20 mouse cellular contexts compared by ENCODE assay signal in genomic region chr4:101569076-101569475, GRCm38 (mm10).
DNase-seq lines count a peak whose midpoint lies in the region; ATAC-seq and TF ChIP-seq lines count a peak whose summit lies in the region.
"Had no signal": no experiment of that assay in that cellular context is flagged by ENCODE, and none has a peak within 500 bp of the region (broad histone marks: within the 10 kb centered on the region; RNA-seq: fewer than 3 reads in every experiment).

No protein-coding gene starts in this region.

- 31% methylated on average over 7 of the region's 7 CpGs for WGBS in cerebellum, adult 2 months
- WGBS in hindbrain, postnatal 0 days, result 38% methylated on average over 7 of the region's 7 CpGs
- WGBS in hindbrain, embryonic 10.5 days, result 63% methylated on average over 7 of the region's 7 CpGs
- WGBS in midbrain, embryonic 13.5 days, result 43% methylated on average over 7 of the region's 7 CpGs
- WGBS in neural tube, embryonic 15.5 days, result 49% methylated on average over 7 of the region's 7 CpGs

- TF ChIP-seq CTCF in cerebellum, adult 2 months (IDR thresholded peaks at IDR 0.05; ENCODE audit: borderline replicate concordance, insufficient read depth, low read depth, low read length), result no peak
- TF ChIP-seq CTCF in hindbrain, postnatal 0 days (IDR thresholded peaks at IDR 0.05; ENCODE audit: low read depth), result no peak

- peak overlapping the region; percentile 71; the same call in 1 of the 2 replicates for H3K27ac ChIP-seq in cerebellum, adult 2 months (ENCODE audit: insufficient read depth, low read length)
- H3K27ac ChIP-seq in hindbrain, postnatal 0 days, result no peak overlapping the region
- no peak overlapping the region for H3K27ac ChIP-seq in hindbrain, embryonic 10.5 days
- no peak overlapping the region for H3K27ac ChIP-seq in midbrain, embryonic 13.5 days
- H3K27ac ChIP-seq in neural tube, embryonic 15.5 days (replicated peaks), result 0 out of 2 replicates have a peak overlapping the region, but pooled peaks have one; percentile 6
- H3K27ac ChIP-seq: forebrain, embryonic 10.5 days; intestine, embryonic 15.5 days; macrophage had no signal

- ATAC-seq in hindbrain, postnatal 0 days, result peak; percentile 44; the same call in 1 of the 2 replicates
- peak; percentile 37; the same call in 1 of the 2 replicates for ATAC-seq in midbrain, embryonic 13.5 days
- ATAC-seq in neural tube, embryonic 15.5 days (ENCODE audit: low FRiP score), result no peak; the same call in 1 of the 2 replicates
- ATAC-seq: intestine, embryonic 15.5 days had no signal

- no peaks in the 10 kb centered on the region for H3K9me3 ChIP-seq in hindbrain, postnatal 0 days (ENCODE audit: low read length)
- no peaks in the 10 kb centered on the region for H3K9me3 ChIP-seq in hindbrain, embryonic 10.5 days
- H3K9me3 ChIP-seq in midbrain, embryonic 13.5 days, result no peaks in the 10 kb centered on the region
- no peaks in the 10 kb centered on the region for H3K9me3 ChIP-seq in neural tube, embryonic 15.5 days (replicated peaks)
- H3K9me3 ChIP-seq: forebrain, embryonic 10.5 days; heart, embryonic 12.5 days; intestine, embryonic 15.5 days had no signal

- H3K36me3 ChIP-seq in hindbrain, postnatal 0 days (ENCODE audit: insufficient read depth, low read length), result no peaks in the 10 kb centered on the region
- H3K36me3 ChIP-seq in hindbrain, embryonic 10.5 days, result no peaks in the 10 kb centered on the region
- H3K36me3 ChIP-seq in midbrain, embryonic 13.5 days, result no peaks in the 10 kb centered on the region
- H3K36me3 ChIP-seq in neural tube, embryonic 15.5 days, result no peaks in the 10 kb centered on the region
- H3K36me3 ChIP-seq: forebrain, embryonic 10.5 days; heart, embryonic 12.5 days; intestine, embryonic 15.5 days had no signal

- H3K4me3 ChIP-seq in cerebellum, adult 2 months (replicated peaks; ENCODE audit: insufficient read depth, low read depth, low read length), result no peak overlapping the region
- H3K4me3 ChIP-seq in hindbrain, postnatal 0 days (ENCODE audit: low read length), result no peak overlapping the region
- H3K4me3 ChIP-seq in hindbrain, embryonic 10.5 days, result no peak overlapping the region
- no peak overlapping the region for H3K4me3 ChIP-seq in midbrain, embryonic 13.5 days (replicated peaks)
- H3K4me3 ChIP-seq in neural tube, embryonic 15.5 days (replicated peaks), result no peak overlapping the region
- H3K4me3 ChIP-seq: forebrain, embryonic 10.5 days; heart, embryonic 12.5 days; intestine, embryonic 15.5 days; myocyte had no signal

- DNase-seq in cerebellum, adult 2 months, result no peak
- no peak for DNase-seq in cerebellum, adult 8-10 months
- no peak for DNase-seq in hindbrain, postnatal 0 days (ENCODE audit: low spot score)
- no peak for DNase-seq in hindbrain, embryonic 10.5 days (ENCODE audit: low spot score)
- no peak for DNase-seq in lung, postnatal 4 days
- DNase-seq: cerebellum, adult 11 months; cerebellum, postnatal 14 days; gastrocnemius, postnatal 14 days; heart, adult 11 months; heart, postnatal 10 days; kidney, adult 9 months; kidney, postnatal 14 days; layer of hippocampus, postnatal 36 days had no signal

- no peaks in the 10 kb centered on the region; the same call in 1 of the 2 replicates for H3K27me3 ChIP-seq in cerebellum, adult 2 months (ENCODE audit: control insufficient read depth, insufficient read depth, low read length)
- H3K27me3 ChIP-seq in hindbrain, postnatal 0 days (ENCODE audit: insufficient read depth, low read length), result no peaks in the 10 kb centered on the region
- H3K27me3 ChIP-seq in hindbrain, embryonic 10.5 days (ENCODE audit: insufficient read depth, poor library complexity, severe bottlenecking), result no peaks in the 10 kb centered on the region
- H3K27me3 ChIP-seq in midbrain, embryonic 13.5 days, result no peaks in the 10 kb centered on the region
- no peaks in the 10 kb centered on the region for H3K27me3 ChIP-seq in neural tube, embryonic 15.5 days (replicated peaks)
- H3K27me3 ChIP-seq: heart, embryonic 12.5 days; intestine, embryonic 15.5 days had no signal

- peaks cover 28% of the 10 kb centered on the region for H3K4me1 ChIP-seq in cerebellum, adult 2 months (ENCODE audit: control insufficient read depth, insufficient read depth, low read length)
- 0 out of 2 replicates have a peak, but pooled peaks cover 4% of the 10 kb centered on the region for H3K4me1 ChIP-seq in hindbrain, postnatal 0 days (ENCODE audit: insufficient read depth, low read length)
- peaks cover 6% of the 10 kb centered on the region; the same call in 1 of the 2 replicates for H3K4me1 ChIP-seq in hindbrain, embryonic 10.5 days (replicated peaks)
- H3K4me1 ChIP-seq in midbrain, embryonic 13.5 days (replicated peaks), result peaks cover 7% of the 10 kb centered on the region; the same call in 1 of the 2 replicates
- peaks cover 12% of the 10 kb centered on the region; the same call in 1 of the 2 replicates for H3K4me1 ChIP-seq in neural tube, embryonic 15.5 days
- H3K4me1 ChIP-seq: forebrain, embryonic 10.5 days; heart, embryonic 12.5 days; intestine, embryonic 15.5 days had no signal

- H3K9ac ChIP-seq in hindbrain, postnatal 0 days (replicated peaks; ENCODE audit: low read length), result no peak overlapping the region
- H3K9ac ChIP-seq in midbrain, embryonic 13.5 days (replicated peaks), result no peak overlapping the region
- no peak overlapping the region for H3K9ac ChIP-seq in neural tube, embryonic 15.5 days (replicated peaks)
- H3K9ac ChIP-seq: heart, embryonic 12.5 days; intestine, embryonic 15.5 days had no signal

- no peak for TF ChIP-seq POLR2A in cerebellum, adult 2 months (IDR thresholded peaks at IDR 0.05; ENCODE audit: borderline replicate concordance, insufficient read depth, low read length)

- no peak overlapping the region for H3K4me2 ChIP-seq in hindbrain, postnatal 0 days (ENCODE audit: low read depth, low read length)
- H3K4me2 ChIP-seq in midbrain, embryonic 13.5 days (replicated peaks), result no peak overlapping the region
- no peak overlapping the region for H3K4me2 ChIP-seq in neural tube, embryonic 15.5 days
- H3K4me2 ChIP-seq: heart, embryonic 12.5 days; intestine, embryonic 15.5 days had no signal

Comparison
In these comparisons a context has a peak if more than half of its experiments do, and no peak if none do; other contexts are left out.
1. H3K27ac ChIP-seq: peak in cerebellum, adult 2 months (single experiment) and neural tube, embryonic 15.5 days (single experiment); none in hindbrain, postnatal 0 days (single experiment), hindbrain, embryonic 10.5 days (single experiment) and midbrain, embryonic 13.5 days (single experiment).